Mouse (Mus musculus) heart, postnatal 36 days (tissue): ENCODE measurements around the gene Cap2. TPM values are rescaled to one million over a fixed set of nuclear protein-coding genes. Genes with fewer than 3 reads are reported as not detected.

ENCODE experiments used
- DNase-seq, 2 experiments: peaks; one replicate each; pipeline ENCODE4 v3.0.0; 2021 to 2022
- intact Hi-C: fragments of 180-260 bp; cut with DNase I; formaldehyde crosslinking; loops from one replicate; pipeline ENCODE4 v1.15.1; 2025
- total RNA-seq, 2 experiments: library from RNA; stranded (reverse); gene quantifications; 2 replicates each; pipeline ENCODE4 v1.2.3; 2021

The Cap2 gene
- total RNA-seq, 2 experiments from 2014 or later, result 141 to 147 TPM

DNA sequence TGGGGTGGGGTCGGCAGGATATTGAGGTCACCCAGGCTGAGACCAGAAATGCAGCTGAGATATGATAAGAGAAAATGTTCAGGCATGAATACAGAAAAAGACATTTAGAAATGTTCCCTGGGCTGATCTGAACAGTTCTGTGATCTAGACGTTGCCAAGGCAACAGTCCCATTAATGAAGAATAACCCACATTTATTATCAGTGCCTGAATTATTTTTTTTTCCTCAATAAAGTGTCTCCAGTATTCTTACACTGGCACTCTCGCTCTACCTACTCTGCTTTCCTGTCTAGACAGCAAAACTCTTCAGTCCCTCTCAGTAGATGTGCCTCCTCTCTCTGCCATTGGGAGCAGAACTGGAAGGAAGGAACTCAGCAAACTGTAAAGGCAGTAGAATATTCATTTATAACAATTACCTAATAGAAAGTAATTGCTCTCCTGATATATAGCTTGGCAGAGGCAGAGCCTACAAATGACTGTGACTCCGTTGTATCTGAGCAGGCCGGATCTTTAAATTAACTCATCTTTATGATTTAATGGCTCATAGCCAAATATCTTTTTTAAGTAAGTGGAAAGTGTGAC is 47.0 kb downstream of the Cap2 start:
- no peak for DNase-seq
- intact Hi-C loops, result no loop called here

DNA sequence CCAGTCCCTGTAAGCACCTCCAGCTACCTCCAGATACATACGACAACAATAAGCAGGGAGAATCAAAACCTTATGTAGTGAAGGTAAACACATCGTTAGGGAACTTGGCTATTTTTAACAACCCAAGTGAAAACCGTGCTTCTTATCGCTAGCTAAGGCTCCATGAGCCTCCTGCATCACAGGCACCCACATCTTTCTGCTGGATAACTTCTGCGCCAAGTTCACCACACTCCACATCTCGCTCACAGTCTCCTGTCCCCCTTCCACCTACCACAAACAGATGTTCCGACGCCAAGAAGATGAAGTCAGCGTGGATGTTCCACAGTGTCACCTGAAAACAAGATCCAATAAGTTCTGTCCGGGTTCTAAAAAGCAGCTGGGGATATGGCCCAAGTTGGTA is 49.0 kb downstream of the Cap2 start:
- no peak for DNase-seq
- intact Hi-C loops, result no loop called here

DNA sequence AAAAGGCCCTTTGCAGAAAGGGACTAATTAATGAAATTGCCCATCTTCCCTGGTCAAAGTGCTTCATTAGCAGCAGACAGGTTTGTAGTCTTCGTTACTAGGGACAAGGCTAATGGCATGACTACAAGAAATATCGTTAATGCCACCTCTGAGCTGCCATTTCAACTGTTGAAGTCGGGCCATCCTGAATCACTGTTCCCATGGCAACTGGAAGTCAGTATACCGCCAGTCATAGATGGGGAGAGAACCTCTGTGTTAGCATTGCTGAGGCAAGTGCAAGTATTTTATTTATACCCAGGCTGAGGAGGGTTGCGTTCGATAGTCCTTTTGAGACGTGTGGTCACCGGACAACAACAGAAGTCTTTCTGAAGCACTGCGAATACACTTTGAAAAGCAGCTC is 53.1 kb downstream of the Cap2 start:
- DNase-seq, result no peak
- intact Hi-C loops, result no loop called here

GRCm38 (mm10) chr13:46565913-46566312 is 64.3 kb downstream of the Cap2 start:
- no peak for DNase-seq
- intact Hi-C loops, result no loop called here

GRCm38 (mm10) chr13:46569469-46569868 is 67.8 kb downstream of the Cap2 start:
- intact Hi-C loops, result no loop called here
- no peak for DNase-seq

DNA sequence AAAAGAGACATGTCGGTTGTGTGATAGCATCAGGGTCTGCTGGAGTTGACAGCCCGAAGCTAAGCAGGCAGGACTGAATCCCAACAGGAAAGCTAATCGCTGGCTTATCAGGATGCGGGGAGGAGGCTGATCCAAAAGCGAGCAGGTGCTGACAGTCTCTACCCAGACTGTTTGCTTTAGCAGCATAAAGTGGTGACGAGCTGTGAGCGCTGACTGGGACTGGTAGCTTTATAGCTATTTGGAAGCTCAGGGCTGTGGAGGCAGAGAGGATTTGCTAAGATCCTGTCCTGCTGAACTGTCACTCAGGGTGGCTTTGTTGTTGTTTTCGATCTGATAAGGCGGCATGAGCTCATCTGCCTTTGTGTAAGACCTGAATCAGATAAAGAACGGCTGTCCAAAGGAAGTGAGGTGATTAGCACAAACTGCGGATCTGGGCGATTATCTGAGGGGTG is 69.5 kb downstream of the Cap2 start:
- DNase-seq, result peak; percentile 27 to 34
- intact Hi-C loops, result loop anchor here (5.0 kb wide), 2 partner anchors 49 to 144 kb away; no protein-coding TSS in a partner anchor

DNA sequence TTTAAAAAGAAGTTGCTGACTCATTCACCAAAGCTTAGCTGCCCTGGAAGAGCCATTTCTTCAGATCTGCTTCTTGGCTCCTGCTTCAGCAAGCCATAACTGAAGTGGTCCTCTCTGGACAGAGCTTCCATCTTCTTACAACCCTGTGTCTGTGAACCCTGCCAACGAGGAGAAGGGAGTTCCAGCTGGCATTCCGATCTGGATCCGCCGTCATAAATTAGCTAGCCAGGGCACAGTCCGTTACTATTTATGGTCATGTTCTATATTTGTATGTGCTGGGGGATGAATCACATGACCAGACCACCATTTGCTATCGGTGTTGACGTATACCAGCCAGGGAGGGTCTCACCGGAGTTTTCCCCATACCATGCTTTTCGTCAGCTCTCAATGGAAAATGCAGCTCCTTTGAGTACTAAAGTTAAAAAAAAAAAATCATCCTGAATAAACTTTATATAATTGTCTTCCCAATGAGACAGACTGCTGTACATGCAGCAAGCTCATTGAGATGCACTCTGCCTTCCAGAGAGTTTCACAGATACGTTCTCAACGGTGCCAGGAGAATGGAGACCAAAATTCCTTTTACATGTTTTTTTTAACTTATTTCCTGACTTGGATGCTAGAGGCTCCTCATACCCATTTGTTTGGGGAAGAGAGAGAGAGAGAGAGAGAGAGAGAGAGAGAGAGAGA is 70.5 kb downstream of the Cap2 start:
- DNase-seq, result peak; percentile 44 to 67
- intact Hi-C loops, result loop anchor here (5.0 kb wide), 2 partner anchors 50 to 145 kb away; no protein-coding TSS in a partner anchor

GRCm38 (mm10) chr13:46572648-46573163 is 71.1 kb downstream of the Cap2 start:
- no peak for DNase-seq
- intact Hi-C loops, result loop anchor here (5.0 kb wide), 2 partner anchors 50 to 145 kb away; no protein-coding TSS in a partner anchor

GRCm38 (mm10) chr13:46574201-46574600 is 72.6 kb downstream of the Cap2 start:
- intact Hi-C loops, result loop anchor here (5.0 kb wide), 2 partner anchors 52 to 147 kb away; no protein-coding TSS in a partner anchor
- DNase-seq, result no peak

DNA sequence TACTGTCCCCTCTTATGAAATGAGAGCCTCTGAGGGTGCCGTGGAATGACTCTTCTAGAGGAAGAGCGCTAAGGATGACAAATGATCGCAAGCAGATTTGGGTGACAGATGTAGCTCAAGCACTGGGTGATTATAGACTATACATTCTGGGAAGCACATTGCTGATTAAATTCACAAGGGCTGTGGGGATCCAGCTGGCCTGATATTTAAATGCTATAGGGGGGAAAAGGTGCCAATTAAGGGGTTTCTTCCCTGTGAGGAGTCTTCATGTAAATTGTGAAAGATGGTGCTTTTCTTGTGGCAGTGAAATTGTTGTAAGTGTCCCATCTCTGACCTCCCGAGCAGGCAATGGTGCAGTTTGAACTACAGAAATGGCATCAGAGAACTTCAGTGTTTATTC is 73.1 kb downstream of the Cap2 start:
- DNase-seq, result no peak
- intact Hi-C loops, result loop anchor here (5.0 kb wide), 2 partner anchors 52 to 147 kb away; no protein-coding TSS in a partner anchor

GRCm38 (mm10) chr13:46584860-46585259 is 83.2 kb downstream of the Cap2 start:
- no peak for DNase-seq
- intact Hi-C loops, result no loop called here

GRCm38 (mm10) chr13:46587717-46588289 is 86.2 kb downstream of the Cap2 start:
- no peak for DNase-seq
- intact Hi-C loops, result no loop called here

GRCm38 (mm10) chr13:46588606-46589005 is 87.0 kb downstream of the Cap2 start:
- no peak for DNase-seq
- intact Hi-C loops, result no loop called here

DNA sequence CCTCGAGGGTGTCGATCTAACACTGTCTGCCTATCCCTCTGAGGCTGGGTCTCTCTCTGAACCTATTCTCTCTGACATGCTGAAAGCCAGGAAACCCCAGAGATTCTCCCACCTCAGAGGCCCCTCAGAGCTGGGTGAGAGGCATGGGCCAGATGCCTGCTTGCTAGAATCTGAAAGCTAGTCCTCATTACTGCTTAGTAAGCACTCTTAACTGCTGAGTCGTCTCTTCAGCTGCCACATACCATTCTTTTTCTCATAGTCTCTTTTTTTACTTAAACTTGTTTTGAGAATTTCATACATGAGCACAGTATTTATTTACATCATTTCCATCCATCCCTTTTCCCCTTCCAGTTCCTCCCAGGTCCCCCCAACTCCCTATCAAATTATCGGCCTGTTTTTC is 89.2 kb downstream of the Cap2 start:
- no peak for DNase-seq
- intact Hi-C loops, result no loop called here

GRCm38 (mm10) chr13:46600694-46601093 is 99.0 kb downstream of the Cap2 start:
- intact Hi-C loops, result no loop called here
- no peak for DNase-seq

DNA sequence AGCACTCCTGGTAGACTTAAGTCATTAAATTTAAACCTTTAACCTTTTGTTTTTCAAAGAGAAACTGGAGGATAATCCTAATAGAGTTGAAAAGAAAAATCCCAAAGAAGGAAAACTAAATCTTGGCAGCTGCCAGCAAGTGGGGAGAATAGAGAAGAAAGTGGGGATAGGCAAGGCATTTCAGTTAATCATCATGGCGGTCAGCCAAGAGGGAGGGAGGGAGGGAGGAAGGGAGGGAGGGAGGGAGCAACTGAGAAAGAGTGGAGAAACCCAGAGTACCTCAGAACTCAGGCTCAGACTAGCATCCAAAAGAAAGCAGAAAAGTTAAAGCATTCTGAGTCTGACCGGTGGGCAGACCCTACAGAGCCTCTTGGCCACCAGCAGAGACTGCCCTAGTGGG is 99.7 kb downstream of the Cap2 start:
- DNase-seq, result no peak
- intact Hi-C loops, result no loop called here

DNA sequence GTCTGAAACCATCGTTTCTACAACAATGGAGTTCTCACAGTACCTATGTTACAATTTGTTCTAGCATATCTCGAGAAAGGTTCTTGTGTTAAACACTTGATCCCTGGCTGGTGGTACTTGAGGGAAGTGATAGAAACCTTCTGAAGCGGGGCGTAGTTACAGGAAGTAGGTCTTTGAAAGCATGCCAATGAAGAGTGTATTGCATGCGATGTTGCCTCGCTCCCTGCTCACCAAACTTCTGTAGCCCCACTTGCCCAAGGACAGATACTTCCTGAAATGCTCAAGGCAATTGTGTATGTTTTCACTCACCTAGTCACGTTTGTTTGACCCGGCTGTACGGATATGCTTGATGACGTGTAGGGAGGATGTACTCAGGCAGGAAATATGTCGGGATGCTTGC is 101.0 kb downstream of the Cap2 start:
- intact Hi-C loops, result no loop called here
- DNase-seq, result no peak

DNA sequence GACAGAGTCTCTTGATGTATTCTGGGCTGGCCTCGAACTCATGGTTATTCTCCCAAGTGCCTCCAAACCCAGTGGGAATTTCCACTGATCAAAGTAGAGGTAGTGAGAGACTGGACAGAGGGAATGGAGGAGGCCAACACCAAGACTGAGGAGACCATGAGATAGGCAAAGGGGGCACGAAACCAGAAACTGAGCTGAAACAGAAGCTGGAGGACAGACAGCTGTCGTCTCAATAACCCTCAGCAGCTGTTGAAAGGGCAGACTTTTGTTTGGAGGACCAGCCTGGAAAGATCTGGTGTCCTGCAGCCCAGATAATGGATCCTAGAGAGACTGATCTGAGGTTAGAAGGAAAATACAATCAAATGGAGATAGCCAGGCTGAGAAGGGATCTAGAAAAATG is 109.4 kb downstream of the Cap2 start:
- DNase-seq, result no peak
- intact Hi-C loops, result no loop called here

DNA sequence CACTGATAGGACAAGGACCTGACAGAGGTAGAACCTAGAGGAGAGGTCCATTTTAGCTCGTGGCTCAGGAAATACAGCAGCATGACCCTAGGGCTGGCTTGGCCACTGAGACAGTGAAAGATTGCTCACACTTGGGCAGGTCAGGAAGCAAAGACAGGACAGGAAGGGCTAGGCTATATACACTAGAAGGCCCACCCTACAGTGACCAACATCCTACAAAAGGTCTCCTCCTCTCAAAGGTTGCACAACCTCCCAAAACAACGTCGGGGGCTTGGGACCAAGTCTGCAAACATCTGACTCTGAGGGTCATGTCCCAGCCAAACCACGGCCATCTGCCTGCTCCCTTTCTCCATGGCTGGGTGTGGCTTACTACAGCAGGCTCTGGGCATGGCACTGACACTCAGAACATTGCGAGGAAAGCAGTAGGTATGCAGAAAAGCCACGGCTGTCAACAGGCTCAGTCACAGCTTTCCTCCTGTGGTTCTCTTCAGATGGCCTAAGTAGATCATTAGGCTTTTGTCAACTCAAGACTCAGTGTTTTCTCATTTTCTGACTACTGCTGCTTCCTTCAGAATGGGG is 112.1 kb downstream of the Cap2 start:
- intact Hi-C loops, result no loop called here

DNA sequence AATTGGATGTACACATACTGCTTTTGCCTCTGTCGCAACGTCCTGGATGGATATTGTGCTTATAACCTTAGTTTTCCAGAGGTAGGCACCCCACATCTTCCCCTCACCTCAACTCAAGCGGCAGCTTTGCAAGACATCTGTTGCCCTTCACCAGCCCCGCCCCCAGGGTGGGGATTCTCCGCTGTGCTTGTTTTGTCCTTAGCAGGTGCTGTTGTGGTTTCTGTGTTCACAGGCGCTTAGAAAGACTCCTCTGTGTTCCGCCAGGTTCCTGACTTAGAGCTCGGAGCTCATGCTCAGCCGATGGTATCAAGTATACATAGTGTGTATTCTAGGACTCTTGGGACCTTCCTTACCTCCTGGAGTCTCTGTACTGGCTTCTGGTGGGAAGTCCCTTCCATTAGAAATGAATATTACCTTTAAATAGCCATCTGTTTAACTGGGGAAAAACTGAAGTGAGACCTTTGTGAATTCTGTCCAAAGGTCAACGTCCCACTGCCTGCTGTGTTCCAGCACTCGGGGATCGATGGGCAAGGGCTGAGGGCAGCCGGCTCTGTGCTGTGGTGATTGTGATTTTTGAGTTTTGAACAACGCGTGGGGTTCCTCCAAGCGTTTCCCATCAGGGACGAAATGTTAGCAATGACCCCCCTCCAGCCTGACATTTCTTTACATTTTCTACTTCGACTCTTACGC is 115.2 kb downstream of the Cap2 start:
- no peak for DNase-seq
- intact Hi-C loops, result no loop called here

More for the DNA sequence above, 112.1 kb downstream of the Cap2 start:
- no peak for DNase-seq

DNA sequence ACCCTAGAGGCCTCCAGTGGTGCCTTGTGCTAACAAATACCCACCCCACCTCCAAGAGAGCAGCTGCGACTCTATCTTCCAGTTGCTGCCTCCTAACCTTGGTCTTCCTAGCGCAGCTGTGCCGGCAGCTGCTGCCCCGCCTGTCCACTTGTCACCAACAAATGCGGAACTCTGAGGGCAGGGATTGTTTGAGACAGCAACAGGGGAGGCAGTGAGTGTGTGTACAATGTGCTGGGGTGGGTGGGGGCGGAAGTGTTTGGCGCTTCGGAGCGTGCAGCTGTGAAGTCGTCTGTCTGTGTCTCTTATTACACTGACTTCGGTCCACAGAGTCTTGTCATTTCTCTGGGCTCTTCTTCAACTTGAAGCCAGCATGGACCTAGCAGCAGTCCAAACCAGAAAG is 118.0 kb downstream of the Cap2 start:
- intact Hi-C loops, result no loop called here
- peak in 1 of 2 experiments; percentile 7 for DNase-seq
